Mouse (Mus musculus): Measurements from ENCODE around the gene Hephl1. TPM values are rescaled to one million over a fixed set of nuclear protein-coding genes. Genes with fewer than 3 reads are reported as not detected.

The Hephl1 gene
- total RNA-seq, 2 experiments from 2014 or later, result not detected

DNA sequence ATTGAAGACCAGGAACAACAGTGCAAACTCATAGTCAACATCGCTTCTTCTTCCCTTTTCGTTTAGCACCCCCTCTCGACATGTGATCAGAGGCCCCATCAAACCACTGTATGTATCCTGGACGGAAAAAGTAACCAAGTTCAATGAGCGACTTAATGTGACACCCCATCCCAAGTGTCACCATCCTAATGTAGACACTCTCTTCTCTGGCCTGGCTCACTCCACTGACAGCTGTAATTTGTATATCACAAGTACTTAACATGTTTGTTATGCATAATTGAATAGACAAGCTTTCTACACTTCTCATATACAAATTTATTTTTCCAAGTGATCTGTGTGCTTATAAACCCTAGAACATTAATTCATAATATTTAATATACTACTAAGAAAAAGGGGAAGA, 51.1 kb downstream of the Hephl1 start:
- no peak for DNase-seq (ENCODE audit: low spot score in 2 of 2)

DNA sequence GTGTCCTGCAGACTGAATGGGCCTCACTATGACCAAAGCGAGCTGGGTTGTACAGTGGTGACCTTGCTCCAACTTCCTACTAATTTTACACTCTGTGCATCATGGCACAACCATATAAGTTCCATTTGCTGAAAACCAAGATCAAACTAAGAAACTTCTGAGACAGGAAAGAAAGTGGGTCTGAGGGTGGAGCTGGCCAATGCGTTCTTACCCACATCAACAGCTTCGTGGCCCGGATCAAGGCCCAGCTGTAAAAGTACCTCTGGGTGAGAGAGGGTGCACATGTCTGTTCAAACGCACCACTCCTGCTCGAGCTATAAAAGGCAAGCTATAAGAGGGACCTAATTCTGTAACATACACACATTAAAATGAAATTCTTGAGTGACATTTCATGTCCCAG, 51.9 kb downstream of the Hephl1 start:
- DNase-seq (ENCODE audit: low spot score in 2 of 2), result no peak

DNA sequence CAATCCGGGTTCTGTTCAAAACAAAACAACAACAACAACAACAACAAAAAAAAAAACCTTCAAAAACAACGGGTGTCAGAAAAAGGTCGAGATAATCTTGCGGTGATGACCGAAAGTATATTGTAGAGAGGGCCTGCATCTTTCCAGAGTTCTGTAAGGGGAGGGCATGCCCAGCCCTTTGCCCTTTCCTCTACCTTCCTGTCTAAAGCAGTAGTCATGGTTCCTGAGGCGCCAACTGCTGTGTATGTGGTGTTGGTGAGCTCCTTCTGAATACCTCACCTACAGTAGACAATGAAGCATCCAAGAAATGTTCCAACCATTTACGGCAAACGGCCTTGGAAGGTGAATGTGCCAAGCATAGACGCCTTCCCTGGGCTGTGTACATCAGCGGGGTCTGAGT, 66.2 kb downstream of the Hephl1 start:
- no peak for DNase-seq (ENCODE audit: low spot score in 2 of 2)

DNA sequence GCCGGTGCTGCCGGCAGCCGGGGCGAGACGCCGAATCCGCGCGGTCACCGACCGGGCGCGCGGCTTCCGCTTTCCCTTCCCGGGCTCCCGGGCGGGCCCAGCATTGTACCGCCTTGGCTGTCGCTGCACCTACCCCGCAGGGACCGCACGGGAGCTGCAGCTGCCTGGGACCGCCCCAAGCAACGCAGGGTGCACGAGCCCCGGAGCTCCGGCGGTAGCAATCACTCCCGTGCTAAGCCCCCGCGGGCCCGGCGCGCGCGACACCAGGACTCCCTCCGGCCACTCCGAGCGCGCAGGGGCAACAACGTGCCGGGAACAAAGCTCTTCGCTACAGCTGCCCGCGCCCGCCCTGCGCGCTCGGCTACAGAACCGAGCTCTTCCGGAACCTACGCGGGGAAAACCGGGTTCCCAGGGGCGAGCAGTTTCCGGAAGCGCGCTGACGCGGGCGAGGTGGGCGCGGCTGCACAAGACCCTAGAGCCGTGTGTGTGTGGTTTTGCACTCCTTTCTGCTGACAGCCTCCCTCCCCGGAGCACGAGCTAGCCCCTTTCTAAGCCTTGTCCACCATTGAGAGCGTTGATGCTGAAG, 66.7 kb downstream of the Hephl1 start, which contains the start of gene Panx1:
Gene Panx1, minus strand, starts transcription at position 395 of the 586 bp plus-strand sequence.
- peak; percentile 28 to 74 for DNase-seq (ENCODE audit: low spot score in 2 of 2)

DNA sequence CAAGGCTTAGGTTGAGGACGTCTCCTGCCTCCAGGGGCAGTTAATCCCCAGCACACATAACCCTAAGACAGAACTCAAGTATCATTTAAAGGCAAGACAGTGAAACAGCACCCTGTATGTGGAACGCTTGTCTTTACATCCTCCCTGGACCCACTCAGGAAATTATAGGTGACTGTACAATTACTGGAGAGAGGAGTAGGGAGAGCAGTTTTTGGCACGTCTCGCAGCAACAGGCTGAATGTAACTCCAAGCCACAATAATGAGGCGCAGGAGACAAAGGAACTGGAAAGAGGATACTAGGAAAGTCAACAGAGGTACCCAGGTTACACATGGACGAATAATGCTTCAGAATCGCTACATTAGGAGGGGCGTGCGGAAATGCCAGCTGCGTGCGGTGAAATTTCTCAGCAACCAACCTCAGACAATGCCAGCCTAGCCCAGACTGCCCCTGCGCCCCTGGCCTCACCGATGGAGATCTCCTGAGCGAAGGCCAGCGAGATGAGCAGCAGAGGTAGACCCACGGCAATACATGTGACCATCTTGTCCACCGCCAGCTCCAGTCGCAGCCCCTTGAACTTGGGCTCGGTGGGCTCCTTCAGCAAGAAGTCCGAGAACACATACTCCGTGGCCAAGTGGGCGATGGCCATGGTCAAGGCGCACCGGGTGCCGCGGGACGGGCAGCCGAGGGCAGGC, 67.4 kb downstream of the Hephl1 start:
- DNase-seq (ENCODE audit: low spot score in 2 of 2), result peak in 1 of 2 experiments; percentile 28

DNA sequence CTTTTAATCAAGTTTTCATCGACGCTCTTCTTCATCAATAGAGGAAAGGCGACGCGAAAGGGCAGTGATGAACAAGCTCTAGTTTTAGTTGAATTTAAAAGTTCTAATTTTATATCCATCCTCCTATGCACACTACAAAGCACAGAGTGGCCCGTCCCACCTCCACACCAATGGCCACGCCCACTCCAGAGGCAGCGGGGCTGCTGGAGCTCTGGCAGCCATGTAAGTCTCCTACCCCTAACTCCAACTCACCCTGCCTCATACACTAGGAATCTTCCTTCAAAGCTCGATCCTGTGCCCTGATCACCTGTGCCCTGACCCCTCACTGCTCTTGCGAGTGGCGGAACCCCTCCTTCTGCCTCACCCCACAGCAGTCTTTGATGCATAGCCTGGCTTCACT, 70.4 kb downstream of the Hephl1 start:
- no peak for DNase-seq (ENCODE audit: low spot score in 2 of 2)

DNA sequence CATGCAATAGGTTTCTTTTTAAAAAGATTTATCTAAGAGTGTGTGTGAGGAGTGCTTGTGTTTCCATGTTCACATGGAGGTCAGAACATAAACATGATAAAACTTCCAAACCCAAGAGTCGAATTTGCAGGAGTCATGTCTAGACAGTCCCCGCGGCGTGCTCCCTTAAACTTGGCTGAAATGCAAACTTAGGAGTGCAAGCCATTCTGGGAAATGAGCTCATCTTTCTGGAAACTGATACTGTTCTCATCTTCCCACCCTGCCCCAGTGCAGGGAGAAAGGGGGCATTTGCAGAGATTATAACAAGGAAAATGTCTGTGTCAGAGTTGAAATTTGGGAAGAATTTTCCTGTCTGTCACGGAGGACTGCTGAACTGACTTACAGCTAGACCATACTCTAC, 72.1 kb downstream of the Hephl1 start:
- DNase-seq (ENCODE audit: low spot score in 2 of 2), result no peak

DNA sequence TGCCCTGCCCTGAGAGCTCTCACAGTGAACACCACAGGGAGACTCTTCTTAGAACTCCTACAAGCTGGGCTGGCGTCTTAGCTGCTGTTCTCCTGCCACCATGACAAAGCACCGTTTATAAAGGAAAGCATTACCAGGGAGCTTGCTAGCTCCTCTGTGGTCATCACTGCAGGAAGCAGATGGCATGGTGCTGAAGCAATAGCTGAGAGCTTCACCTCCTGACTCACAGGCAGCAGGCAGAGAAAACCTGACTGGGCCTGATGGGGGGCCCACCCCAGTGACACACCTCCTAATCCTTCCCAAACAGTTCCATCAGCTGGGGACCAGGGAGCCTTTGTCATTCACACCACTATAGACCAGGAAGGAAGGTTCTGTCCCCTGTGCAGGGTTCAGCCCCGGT, 74.2 kb downstream of the Hephl1 start:
- DNase-seq (ENCODE audit: low spot score in 2 of 2), result no peak

DNA sequence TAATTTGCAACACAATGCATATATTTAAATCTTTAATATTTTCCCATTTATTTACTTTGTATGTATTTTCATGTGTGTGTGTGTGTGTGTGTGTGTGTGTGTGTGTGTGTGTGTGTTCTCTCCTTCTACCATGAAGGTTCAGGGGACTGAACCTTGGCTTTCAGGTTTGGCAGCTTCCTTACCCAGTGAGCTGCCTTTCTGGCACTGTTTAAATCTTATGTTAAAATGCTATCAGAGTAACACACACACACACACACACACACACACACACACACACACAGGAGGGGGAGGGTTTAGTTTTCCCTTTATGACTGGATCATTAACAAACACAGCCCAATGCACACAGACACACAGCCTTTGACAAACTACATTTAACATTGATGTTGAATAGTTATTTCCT, 74.7 kb downstream of the Hephl1 start:
- no peak for DNase-seq (ENCODE audit: low spot score in 2 of 2)

DNA sequence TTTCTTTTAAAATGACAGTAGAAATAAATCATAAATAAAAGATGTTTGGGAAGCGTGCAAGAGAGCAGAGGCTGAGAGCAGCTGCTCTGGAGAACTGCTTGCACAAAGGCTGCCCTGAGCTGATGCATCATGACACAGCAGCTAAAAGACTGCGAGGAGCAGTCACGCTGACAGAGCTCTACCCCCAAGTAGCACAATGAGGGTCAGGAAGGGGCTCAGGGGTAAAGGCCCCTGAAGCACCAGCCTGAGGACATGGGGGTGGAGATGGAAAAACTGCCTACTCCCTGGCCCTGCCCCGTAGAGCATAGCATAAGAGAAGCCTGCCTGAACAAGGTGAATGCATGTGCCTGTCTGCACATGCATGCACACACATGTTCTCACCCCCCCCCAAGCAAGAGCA, 75.1 kb downstream of the Hephl1 start:
- DNase-seq (ENCODE audit: low spot score in 2 of 2), result no peak

DNA sequence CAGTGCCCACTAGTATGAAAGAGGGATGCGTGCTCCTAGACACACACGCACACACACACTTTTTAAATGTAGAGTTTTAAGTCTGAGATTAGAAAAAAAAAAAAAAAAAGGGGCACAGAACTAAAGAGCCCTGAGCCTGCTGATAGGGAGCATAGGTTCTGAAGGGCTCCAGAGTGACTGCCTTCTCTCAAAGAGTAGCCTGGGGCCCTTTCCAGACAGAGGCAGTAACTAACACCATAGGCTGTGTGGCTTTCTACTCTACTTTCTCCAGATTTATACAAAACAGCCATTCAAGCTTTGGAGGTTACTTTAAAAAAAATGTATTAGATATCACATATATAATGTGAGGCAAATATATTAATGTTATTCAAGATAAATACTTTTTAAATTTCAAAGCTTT, 75.5 kb downstream of the Hephl1 start:
- DNase-seq (ENCODE audit: low spot score in 2 of 2), result no peak

DNA sequence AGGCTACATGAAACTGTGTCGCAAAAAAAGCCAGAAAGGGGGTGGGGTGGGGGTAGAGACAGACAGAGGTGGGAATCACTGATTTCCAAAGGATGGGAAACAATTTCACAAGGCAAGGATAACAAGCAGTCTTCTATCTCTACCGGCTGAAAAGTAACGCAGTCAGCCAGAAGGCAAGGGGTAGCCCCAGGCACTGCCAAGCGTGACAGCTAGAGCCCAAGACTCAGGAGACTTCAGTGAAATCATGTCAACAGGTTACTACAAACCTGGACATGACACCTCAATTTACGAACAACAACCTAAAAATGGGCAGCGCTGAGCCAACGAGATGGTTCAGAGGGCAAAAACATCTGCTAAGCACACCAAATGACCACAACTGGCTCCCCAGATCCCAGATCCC, 75.9 kb downstream of the Hephl1 start:
- DNase-seq (ENCODE audit: low spot score in 2 of 2), result no peak

DNA sequence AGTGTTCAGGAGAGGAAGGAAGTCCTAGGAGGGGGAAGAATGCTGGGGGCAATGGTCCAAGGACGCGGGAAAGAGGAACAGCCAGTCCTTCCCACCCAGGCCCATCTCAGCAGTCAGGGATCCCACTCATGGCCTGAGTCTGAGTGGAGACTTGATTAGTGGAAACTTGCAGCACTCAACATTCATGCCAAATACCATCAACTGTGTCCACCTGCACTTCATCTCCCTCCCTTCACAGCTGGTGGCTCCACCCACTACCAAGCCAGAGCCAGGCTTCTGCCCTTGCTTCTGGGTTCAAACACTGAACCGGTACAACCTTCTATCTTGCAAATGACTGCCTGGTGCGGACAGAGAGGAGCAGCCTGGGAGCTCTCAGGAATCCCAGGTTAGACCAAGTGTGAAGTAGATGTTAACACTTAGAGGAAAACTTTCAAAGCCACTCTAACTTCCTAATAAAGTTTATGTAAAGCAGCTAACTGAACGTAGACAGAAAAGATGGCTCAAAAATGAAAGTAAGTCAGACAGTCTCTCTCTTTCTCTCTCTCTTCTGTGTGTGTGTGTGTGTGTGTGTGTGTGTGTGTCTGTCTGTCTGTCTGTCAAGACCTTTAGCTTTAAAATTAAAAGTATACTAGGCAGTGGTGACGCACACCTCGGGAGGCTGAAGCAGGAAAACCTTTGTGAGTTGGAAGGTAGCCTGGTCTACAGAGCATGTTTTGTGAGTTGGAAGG, 77.2 kb downstream of the Hephl1 start:
- DNase-seq (ENCODE audit: low spot score in 2 of 2), result no peak

DNA sequence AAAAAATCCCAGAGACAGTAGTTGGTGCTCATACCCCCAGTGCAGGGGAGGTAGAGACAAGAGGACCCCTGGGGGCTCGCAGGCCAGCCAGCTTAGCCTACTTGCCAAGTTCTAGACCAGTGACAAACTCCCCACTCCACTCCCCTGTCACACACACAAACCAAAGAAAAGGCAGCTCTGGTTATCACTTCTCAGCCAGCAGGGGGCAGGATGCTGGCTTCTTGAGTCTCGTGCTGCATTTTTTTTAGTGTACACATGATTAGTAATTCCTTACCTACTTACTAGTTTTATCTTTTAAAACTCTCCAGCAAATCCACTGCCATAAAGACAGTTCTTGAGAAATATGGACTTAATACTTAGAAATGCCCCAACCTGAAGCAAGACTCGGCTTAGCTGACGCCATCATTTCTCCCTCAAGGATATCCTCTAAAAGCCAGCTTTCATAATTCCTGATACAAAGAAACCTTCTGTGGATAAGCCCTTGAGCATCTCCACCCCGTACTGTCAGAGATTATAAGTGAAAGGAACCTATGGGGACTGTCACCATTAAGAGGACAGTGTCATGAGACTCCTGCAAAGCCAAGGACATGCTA, 78.2 kb downstream of the Hephl1 start:
- peak in 1 of 2 experiments; percentile 53 for DNase-seq (ENCODE audit: low spot score in 2 of 2)

DNA sequence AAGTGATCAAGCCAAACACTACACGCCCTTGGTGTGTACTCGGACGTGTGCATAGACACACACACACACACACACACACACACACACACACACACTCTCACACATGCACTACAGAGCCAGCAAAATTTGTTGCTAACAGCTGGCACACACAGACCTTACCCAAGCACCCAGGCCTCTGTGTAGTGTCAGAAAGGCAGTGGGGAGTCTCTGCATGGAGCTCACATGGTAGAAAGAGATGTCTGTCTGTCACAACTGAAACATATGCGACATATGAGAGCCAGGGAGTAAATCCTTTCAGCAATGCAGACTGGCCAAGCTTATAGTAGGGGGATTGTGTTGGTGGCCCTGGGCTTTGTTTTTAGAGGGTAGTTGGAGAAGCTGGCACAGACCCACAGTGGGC, 79.1 kb downstream of the Hephl1 start:
- DNase-seq (ENCODE audit: low spot score in 2 of 2), result no peak

DNA sequence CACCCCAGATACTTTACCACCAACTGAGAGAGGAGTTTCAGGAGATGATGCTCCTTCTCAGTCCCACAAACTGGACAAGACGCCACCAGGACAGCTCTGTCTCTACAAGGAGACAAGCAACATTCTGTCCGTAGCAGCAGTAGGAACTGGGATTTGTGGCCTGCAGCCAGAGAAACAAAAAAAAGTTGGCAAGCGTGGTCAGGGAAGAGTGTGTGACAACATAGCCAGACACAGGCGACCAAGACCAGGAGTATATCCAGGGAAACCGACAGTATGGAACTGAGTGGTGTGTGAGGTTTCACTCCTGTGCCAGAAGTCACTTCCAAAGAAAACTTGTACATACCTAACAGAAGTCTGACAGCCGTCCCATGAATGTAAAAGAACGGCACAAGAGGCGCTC, 81.1 kb downstream of the Hephl1 start:
- peak in 1 of 2 experiments; percentile 25 for DNase-seq (ENCODE audit: low spot score in 2 of 2)

DNA sequence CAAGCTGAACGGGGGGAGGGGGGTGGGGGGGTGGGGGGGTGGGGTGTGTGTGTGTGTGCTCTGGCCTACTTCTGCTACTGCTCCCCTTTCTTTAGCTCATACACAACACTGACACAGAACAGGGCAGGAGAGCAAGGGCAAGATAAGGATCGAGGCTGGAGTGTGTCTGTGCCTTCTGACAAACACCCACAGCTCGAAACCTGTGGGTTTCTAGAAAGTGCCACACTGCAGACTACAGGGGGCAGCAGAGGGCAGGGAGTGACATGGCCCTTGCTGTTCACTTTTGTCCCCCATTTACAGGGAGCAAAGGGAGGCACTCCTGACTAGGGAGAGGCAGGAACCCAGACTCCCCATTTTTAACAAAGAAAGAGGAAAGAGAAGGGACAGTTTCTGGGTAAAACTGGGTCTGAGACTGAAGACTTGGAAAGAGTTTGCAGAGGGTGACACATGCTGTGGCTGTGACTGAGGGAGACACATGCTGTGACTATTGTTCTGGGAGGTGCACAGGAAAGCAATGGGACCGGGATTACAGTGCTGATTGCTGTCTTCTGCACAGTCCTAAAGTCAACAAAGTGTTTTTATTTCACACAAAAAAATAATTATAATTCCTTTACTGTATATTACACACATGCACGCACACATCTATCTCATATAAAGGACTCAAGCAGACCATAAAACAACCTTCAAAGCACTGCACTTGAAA, 82.7 kb downstream of the Hephl1 start:
- DNase-seq (ENCODE audit: low spot score in 2 of 2), result peak in 1 of 2 experiments; percentile 26

DNA sequence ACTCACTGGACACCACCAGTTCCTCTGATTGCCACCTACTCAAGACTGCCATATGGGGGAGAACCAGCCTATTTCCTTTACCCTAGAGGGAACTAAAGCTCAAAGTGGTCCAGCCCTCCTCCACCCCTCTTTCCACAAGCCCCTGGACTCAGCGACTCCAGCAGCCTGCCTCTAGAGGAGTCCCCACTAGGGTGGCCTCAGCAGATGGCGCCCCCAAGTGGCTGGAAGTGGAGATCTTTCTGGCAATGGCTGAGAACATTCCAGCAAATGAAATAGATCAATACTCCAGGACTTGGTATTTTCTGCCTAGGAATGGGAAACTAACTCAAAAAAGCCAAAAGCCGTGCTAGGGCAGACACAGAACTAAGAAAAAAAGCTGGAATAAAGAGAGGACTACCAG, 84.2 kb downstream of the Hephl1 start:
- DNase-seq (ENCODE audit: low spot score in 2 of 2), result no peak

DNA sequence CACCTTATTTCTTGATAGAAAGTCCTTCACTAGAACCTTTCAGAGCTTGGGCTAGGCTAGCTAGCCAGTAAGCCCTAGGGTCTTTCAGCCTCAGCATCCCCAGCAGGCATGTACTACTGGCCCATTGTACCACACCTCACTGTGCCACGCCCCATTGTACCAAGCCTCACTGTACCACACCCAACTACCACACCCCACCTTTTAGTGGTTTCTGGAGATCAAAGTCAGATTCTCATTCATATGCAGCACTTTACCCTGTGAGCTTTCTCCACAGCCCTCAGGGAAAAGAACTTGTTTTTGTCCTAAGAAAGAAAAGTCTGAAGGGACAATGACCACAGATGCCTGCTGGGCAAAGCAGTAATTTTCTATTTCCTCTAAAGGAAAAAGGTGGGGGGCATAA, 88.9 kb downstream of the Hephl1 start:
- no peak for DNase-seq (ENCODE audit: low spot score in 2 of 2)

DNA sequence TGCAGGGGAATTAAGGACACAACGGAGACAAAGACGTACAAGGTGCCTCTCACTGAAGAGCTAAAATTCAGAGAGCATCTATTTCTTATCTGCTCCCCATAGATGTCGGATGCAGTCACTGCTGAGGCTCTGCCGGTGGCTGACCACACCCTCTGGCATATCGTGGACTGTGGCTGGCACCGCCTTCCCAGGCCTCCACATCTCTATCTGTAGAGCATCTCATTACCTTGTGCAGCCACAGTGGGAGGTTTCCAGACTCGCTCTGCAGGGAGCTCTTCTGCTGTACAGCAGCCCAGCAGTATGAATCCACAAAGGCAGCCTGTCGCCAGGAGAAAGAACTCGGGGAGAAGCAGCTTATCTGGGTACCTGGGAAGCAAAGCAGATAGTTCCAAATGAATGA, 90.8 kb downstream of the Hephl1 start:
- DNase-seq (ENCODE audit: low spot score in 2 of 2), result no peak

DNA sequence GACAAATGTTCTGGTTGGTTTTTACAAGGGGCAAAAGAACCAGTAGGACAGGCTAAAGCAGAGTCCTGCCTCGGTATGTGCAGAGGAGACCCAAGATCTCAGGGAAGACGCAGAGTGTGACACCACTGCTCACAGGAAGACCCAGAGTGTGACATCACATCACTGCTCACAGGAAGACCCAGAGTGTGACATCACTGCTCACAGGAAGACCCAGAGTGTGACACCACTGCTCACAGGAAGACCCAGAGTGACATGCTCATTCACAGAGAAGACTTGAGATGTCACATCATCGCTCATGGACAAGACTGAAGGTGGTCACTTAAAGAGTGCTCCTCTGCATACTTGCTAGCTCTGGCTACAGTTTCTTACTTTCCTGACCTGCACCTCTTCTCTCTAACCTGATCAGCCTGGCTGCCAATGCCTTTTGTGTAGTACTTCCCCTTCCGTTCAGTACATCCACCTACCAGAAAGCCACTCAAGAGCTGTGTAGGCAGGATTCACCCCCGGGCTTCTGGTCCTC, 91.3 kb downstream of the Hephl1 start:
- DNase-seq (ENCODE audit: low spot score in 2 of 2), result no peak

All from layer of hippocampus, adult 18-20 months (tissue).